Comparison of ENCODE assay signal across 19 mouse cellular contexts in the genomic region with DNA sequence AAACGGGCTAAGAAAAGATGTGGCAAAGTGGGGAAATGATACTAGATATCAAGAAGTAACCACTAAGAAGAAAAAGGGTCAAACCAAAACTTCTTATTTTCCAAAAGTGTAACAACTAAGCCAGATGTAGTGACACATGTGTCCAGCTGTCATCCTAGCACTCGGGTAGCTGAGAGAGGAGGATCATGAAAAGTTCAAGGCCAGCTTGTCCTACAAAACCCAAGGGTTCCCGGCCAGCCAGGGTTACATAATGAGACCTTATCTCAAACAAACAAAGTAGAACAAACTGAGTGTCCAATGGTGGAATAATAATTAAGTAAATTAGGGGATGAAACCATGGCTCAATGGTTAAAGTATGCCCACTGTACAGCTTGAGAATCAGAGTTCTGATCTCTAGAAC. TPM values are rescaled to one million over a fixed set of nuclear protein-coding genes. Genes with fewer than 3 reads are reported as not detected.
A peak's percentile ranks its signal among the peaks of the same experiment; 100 is the strongest.
DNase-seq lines count a peak whose midpoint lies in the region; ATAC-seq lines count a peak whose summit lies in the region.
"Had no signal": no experiment of that assay in that cellular context is flagged by ENCODE, and none has a peak within 500 bp of the region (broad histone marks: within the 10 kb centered on the region; RNA-seq: fewer than 3 reads in every experiment).

No protein-coding gene starts in this region.

- no peaks in the 10 kb centered on the region for H3K27me3 ChIP-seq in liver, embryonic 12.5 days (replicated peaks)
- no peaks in the 10 kb centered on the region for H3K27me3 ChIP-seq in forebrain, embryonic 14.5 days (replicated peaks; ENCODE audit: control insufficient read depth, insufficient read depth, low read length)
- no peaks in the 10 kb centered on the region for H3K27me3 ChIP-seq in forebrain, embryonic 11.5 days (ENCODE audit: control insufficient read depth, insufficient read depth, low read length)
- H3K27me3 ChIP-seq: embryonic facial prominence, embryonic 15.5 days; hindbrain, embryonic 15.5 days had no signal

- no peak overlapping the region for H3K27ac ChIP-seq in liver, embryonic 12.5 days
- H3K27ac ChIP-seq in forebrain, embryonic 14.5 days (ENCODE audit: low read depth, low read length): no peak overlapping the region
- no peak overlapping the region for H3K27ac ChIP-seq in forebrain, embryonic 11.5 days (ENCODE audit: low read depth, low read length)
- H3K27ac ChIP-seq: embryonic facial prominence, embryonic 15.5 days; forebrain, embryonic 10.5 days; hindbrain, embryonic 15.5 days; kidney, postnatal 0 days; layer of hippocampus, adult 2 months had no signal

- no peak overlapping the region for H3K4me3 ChIP-seq in liver, embryonic 12.5 days
- no peak overlapping the region for H3K4me3 ChIP-seq in forebrain, embryonic 14.5 days (ENCODE audit: low read depth, low read length)
- H3K4me3 ChIP-seq in forebrain, embryonic 11.5 days (ENCODE audit: low read depth, low read length): no peak overlapping the region
- H3K4me3 ChIP-seq: embryonic facial prominence, embryonic 15.5 days; forebrain, embryonic 10.5 days; hindbrain, embryonic 15.5 days; layer of hippocampus, adult 2 months had no signal

- no peak overlapping the region for H3K9ac ChIP-seq in liver, embryonic 12.5 days
- no peak overlapping the region for H3K9ac ChIP-seq in forebrain, embryonic 14.5 days (ENCODE audit: low read length)
- H3K9ac ChIP-seq in forebrain, embryonic 11.5 days (ENCODE audit: low read length): no peak overlapping the region
- H3K9ac ChIP-seq: embryonic facial prominence, embryonic 15.5 days; hindbrain, embryonic 15.5 days had no signal

- ATAC-seq in common myeloid progenitor, adult 5-6 weeks (replicated peaks; ENCODE audit: low read depth, poor library complexity, severe bottlenecking): 0 out of 2 replicates have a peak, but pooled peaks have one; percentile 12
- peak; percentile 44 for ATAC-seq in liver, embryonic 12.5 days
- ATAC-seq in forebrain, embryonic 14.5 days: no peak
- no peak for ATAC-seq in forebrain, embryonic 11.5 days (replicated peaks; ENCODE audit: low FRiP score)
- ATAC-seq: intestine, postnatal 0 days had no signal

- DNase-seq in ovary, adult 18-20 months (ENCODE audit: low spot score): peak; percentile 25
- no peak for DNase-seq in ovary, postnatal 10 days (ENCODE audit: low spot score)
- no peak for DNase-seq in kidney, postnatal 14 days
- no peak for DNase-seq in forebrain, embryonic 14.5 days (ENCODE audit: low spot score)
- no peak for DNase-seq in forebrain, embryonic 11.5 days (ENCODE audit: low spot score)
- DNase-seq: cerebellum, adult 9-10 months; embryo, embryonic 11 days; gastrocnemius, postnatal 14 days; lung, adult 2 months; lung, postnatal 36 days had no signal

- H3K36me3 ChIP-seq in liver, embryonic 12.5 days: no peaks in the 10 kb centered on the region
- H3K36me3 ChIP-seq in forebrain, embryonic 14.5 days (ENCODE audit: control insufficient read depth, insufficient read depth, low read length): no peaks in the 10 kb centered on the region
- H3K36me3 ChIP-seq in forebrain, embryonic 11.5 days (ENCODE audit: control insufficient read depth, insufficient read depth, low read length): no peaks in the 10 kb centered on the region
- H3K36me3 ChIP-seq: embryonic facial prominence, embryonic 15.5 days; forebrain, embryonic 10.5 days; hindbrain, embryonic 15.5 days had no signal

- WGBS in liver, embryonic 12.5 days (ENCODE audit: insufficient replicate concordance): 48% methylated on average over 3 of the region's 3 CpGs
- 77% methylated on average over 3 of the region's 3 CpGs for WGBS in forebrain, embryonic 14.5 days
- 82% methylated on average over 3 of the region's 3 CpGs for WGBS in forebrain, embryonic 11.5 days

- H3K4me1 ChIP-seq in liver, embryonic 12.5 days: no peaks in the 10 kb centered on the region
- H3K4me1 ChIP-seq in forebrain, embryonic 14.5 days (ENCODE audit: control insufficient read depth, insufficient read depth, low read length): 0 out of 2 replicates have a peak, but pooled peaks cover 6% of the 10 kb centered on the region
- no peaks in the 10 kb centered on the region for H3K4me1 ChIP-seq in forebrain, embryonic 11.5 days (replicated peaks; ENCODE audit: control insufficient read depth, insufficient read depth, low read length)
- H3K4me1 ChIP-seq: embryonic facial prominence, embryonic 15.5 days had no signal

- H3K9me3 ChIP-seq in liver, embryonic 12.5 days (replicated peaks): no peaks in the 10 kb centered on the region
- no peaks in the 10 kb centered on the region for H3K9me3 ChIP-seq in forebrain, embryonic 14.5 days (replicated peaks; ENCODE audit: control insufficient read depth, low read length)
- H3K9me3 ChIP-seq in forebrain, embryonic 11.5 days (ENCODE audit: control insufficient read depth, low read length): no peaks in the 10 kb centered on the region
- H3K9me3 ChIP-seq: embryonic facial prominence, embryonic 15.5 days; forebrain, embryonic 10.5 days; hindbrain, embryonic 15.5 days had no signal

- no peak overlapping the region for H3K4me2 ChIP-seq in liver, embryonic 12.5 days
- H3K4me2 ChIP-seq in forebrain, embryonic 14.5 days (ENCODE audit: low read length): no peak overlapping the region
- H3K4me2 ChIP-seq in forebrain, embryonic 11.5 days (ENCODE audit: low read depth, low read length, severe bottlenecking): no peak overlapping the region
- H3K4me2 ChIP-seq: embryonic facial prominence, embryonic 15.5 days; hindbrain, embryonic 15.5 days; midbrain, embryonic 11.5 days had no signal

RNA-seq across cellular contexts. Expression of a gene that starts 45.2 kb away (rescaled TPM):
- 8.1 and 8.6 TPM in 2 replicates for total RNA-seq in common myeloid progenitor, adult 5-6 weeks (2017)
- 14.0 and 14.1 TPM in 2 replicates for polyA plus RNA-seq in liver, embryonic 12.5 days (2016; fragmentation: Nextera tagmentation; extraction: Ambion mirVana)
- 12.1 and 13.0 TPM in 2 replicates for polyA plus RNA-seq in forebrain, embryonic 14.5 days (2014; fragmentation: Nextera tagmentation; extraction: Ambion mirVana)
- polyA plus RNA-seq in forebrain, embryonic 11.5 days (2014; fragmentation: Nextera tagmentation; extraction: Ambion mirVana): 16.2 and 16.6 TPM in 2 replicates

Comparison
In these comparisons a context has a peak if more than half of its experiments do, and no peak if none do; other contexts are left out.
1. ATAC-seq: peak in common myeloid progenitor, adult 5-6 weeks (single experiment) and liver, embryonic 12.5 days (single experiment); none in forebrain, embryonic 14.5 days (single experiment) and forebrain, embryonic 11.5 days (single experiment).